Mouse (Mus musculus) liver, adult 2 months (tissue): ENCODE measurements around the gene Pdcd10. TPM values are rescaled to one million over a fixed set of nuclear protein-coding genes. Genes with fewer than 3 reads are reported as not detected.

ENCODE experiments used
- DNase-seq: peaks from one replicate; pipeline ENCODE4 v3.0.0-alpha.2; 2011; ENCODE audit warnings: low read depth, low spot score; ENCODE audit errors: extremely low read depth
- H3K27ac ChIP-seq: fragments of 200-500 bp; replicated peaks from 2 replicates; pipeline ENCODE4 v1.5.1; 2012; ENCODE audit warnings: low read depth, mild to moderate bottlenecking, control low read depth, inconsistent platforms, low read length; ENCODE audit not compliant: insufficient read depth
- H3K27me3 ChIP-seq: fragments of 200-500 bp; 2 replicates; pipeline ENCODE4 v1.6.1; 2012; ENCODE audit warnings: mild to moderate bottlenecking, moderate library complexity, low read length, inconsistent platforms; ENCODE audit not compliant: control insufficient read depth, insufficient read depth
- H3K36me3 ChIP-seq: fragments of 200-500 bp; 2 replicates; pipeline ENCODE4 v1.6.1; 2012; ENCODE audit warnings: low read length, inconsistent platforms; ENCODE audit not compliant: control insufficient read depth, insufficient read depth
- H3K4me1 ChIP-seq: fragments of 200-500 bp; 2 replicates; pipeline ENCODE4 v1.6.1; 2011; ENCODE audit warnings: low read length; ENCODE audit not compliant: control insufficient read depth, insufficient read depth
- H3K4me3 ChIP-seq: fragments of 200-500 bp; 2 replicates; pipeline ENCODE4 v1.5.1; 2011; ENCODE audit warnings: low read depth, mild to moderate bottlenecking, control low read depth, low read length, moderate library complexity; ENCODE audit not compliant: insufficient read depth
- H3K79me2 ChIP-seq: fragments of 200-500 bp; 2 replicates; pipeline ENCODE4 v1.6.1; 2012; ENCODE audit warnings: inconsistent platforms, mild to moderate bottlenecking, low read length, moderate library complexity; ENCODE audit not compliant: control insufficient read depth, insufficient read depth
- H3K9ac ChIP-seq: fragments of 200-500 bp; 2 replicates; pipeline ENCODE4 v1.6.1; 2012; ENCODE audit warnings: low read depth, mild to moderate bottlenecking, control low read depth, inconsistent platforms, low read length
- CTCF ChIP-seq: fragments of 200-500 bp; IDR thresholded peaks from 2 replicates; pipeline ENCODE4 v1.5.1; 2011; ENCODE audit warnings: low read depth, low read length, control low read depth
- POLR2A ChIP-seq: fragments of 200-500 bp; IDR thresholded peaks from 2 replicates; pipeline ENCODE4 v1.6.1; 2011; ENCODE audit warnings: low read length, control low read depth; ENCODE audit not compliant: insufficient read depth; ENCODE audit errors: extremely low read depth
- WGBS: fragments of 180-500 bp; shearing (Covaris S2); methylation state at CpG from one replicate; pipeline ENCODE4 v1.1.7; 2018; 5-methylcytosine and 5-hydroxymethylcytosine counted together
- polyA plus RNA-seq: library from polyadenylated mRNA; depleted of rRNA; stranded (reverse); fragments of >200 nt; gene quantifications from 2 replicates; pipeline ENCODE4 v1.2.3, GENCODE M21; 2012; rRNA removed
- total RNA-seq: library from RNA; depleted of rRNA; stranded (reverse); fragments of >200 nt; gene quantifications from 2 replicates; pipeline ENCODE4 v1.2.3, GENCODE M21; 2014; rRNA removed

Gene Pdcd10
- total RNA-seq (25.8 and 31.4 TPM in 2 replicates), polyA plus RNA-seq (1.5 and 2.8 TPM in 2 replicates)

DNA sequence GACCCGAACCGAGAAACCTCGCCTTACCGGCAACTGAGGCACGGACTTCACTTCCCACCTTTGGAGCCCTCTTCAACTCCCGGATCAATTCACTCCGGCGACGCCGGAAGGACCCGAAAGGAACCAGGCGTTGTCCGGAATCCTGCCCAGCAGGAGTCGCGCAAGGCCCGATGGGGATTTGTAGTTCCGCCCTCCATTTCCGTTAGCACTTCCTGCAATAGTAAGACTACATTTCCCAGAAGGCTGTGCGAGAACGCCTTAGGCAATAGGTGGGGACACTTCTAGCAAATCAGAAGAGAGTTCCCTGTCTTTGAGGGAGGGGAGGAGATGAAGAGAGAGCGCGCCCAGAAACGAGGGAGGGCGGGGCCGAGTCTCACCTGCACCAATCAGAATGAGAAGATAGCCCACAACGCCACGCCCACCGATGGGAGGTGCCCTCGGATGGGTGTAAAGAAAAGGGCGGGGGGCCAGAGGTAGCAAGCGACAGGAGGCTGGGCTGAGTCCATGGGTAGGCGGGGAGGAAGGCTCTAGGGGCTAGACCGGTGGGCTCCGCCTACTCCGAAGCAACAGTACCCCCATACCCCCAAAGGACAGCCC is at the start of gene Pdcd10:
Pdcd10 (minus strand) TSS at position 162 of the 597 bp plus-strand sequence.
- Histone ChIP-seq H3K79me2 (peaks cover 12% of the 10 kb centered on the region), H3K27ac (peak within 1 kb of the TSS; percentile 77), H3K36me3 (no peaks in the 10 kb centered on the region), H3K27me3 (no peaks in the 10 kb centered on the region), H3K9ac (peak within 1 kb of the TSS; percentile 91), H3K4me3 (peak within 1 kb of the TSS; percentile 89), H3K4me1 (peaks cover 4% of the 10 kb centered on the region)
- DNase-seq: peak; percentile 100
- TF ChIP-seq POLR2A (peak; percentile 41; the same call in 1 of the 2 replicates), CTCF (no peak)
- WGBS: under 1% methylated on average over 35 of the region's 35 CpGs

DNA sequence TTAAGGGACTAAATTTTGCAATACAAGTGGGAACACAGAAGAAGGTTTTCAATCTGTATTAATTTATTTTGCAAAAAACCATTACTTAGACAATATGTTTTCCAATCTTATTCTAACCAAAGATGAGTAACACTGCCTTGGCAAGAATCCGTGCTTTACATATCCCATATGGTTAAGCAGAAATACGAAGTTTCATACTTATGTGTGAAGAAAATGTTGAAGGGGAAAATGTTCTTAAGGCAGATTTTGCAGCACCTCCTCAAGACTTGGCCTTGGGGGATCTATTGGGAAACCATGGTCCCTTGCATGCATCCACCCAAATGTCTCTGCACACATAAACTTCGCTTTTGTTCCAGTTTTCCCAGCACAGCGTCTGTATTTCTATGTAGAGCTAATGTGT is 28.2 kb upstream of the Pdcd10 start:
- no peaks in the 10 kb centered on the region for H3K27me3 ChIP-seq
- no peak overlapping the region for H3K27ac ChIP-seq
- 85% methylated on average over 4 of the region's 4 CpGs for WGBS
- no peak for TF ChIP-seq CTCF
- no peak for TF ChIP-seq POLR2A
- no peaks in the 10 kb centered on the region for H3K36me3 ChIP-seq
- H3K9ac ChIP-seq: no peak overlapping the region
- H3K4me3 ChIP-seq: no peak overlapping the region
- no peaks in the 10 kb centered on the region for H3K79me2 ChIP-seq
- no peak for DNase-seq
- H3K4me1 ChIP-seq: peaks cover 2% of the 10 kb centered on the region; the same call in 1 of the 2 replicates

DNA sequence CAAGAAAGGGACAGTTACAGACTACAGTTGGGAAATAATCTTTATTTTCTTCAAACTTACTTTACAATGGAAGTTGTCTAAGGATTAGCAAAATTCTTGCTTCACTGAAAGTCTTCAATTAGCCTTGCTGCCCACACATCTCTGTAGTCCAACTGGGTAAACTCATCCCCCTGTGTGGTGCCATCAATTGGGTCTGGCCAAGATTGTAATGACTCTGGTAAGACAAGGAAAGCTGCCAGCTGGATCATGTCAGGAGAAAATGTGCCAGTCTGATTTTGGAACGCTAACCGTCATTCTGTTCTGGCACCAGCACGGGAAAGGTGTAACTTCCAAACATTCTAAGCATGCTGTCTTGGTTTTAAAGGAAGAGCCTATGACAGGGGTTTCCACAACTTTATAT is 26.6 kb upstream of the Pdcd10 start:
- no peak overlapping the region for H3K27ac ChIP-seq
- no peaks in the 10 kb centered on the region for H3K27me3 ChIP-seq
- DNase-seq: peak; percentile 53
- no peak overlapping the region for H3K4me3 ChIP-seq
- no peak overlapping the region for H3K9ac ChIP-seq
- H3K36me3 ChIP-seq: no peaks in the 10 kb centered on the region
- H3K79me2 ChIP-seq: no peaks in the 10 kb centered on the region
- 38% methylated on average over 3 of the region's 3 CpGs for WGBS
- peaks cover 2% of the 10 kb centered on the region; the same call in 1 of the 2 replicates for H3K4me1 ChIP-seq
- TF ChIP-seq CTCF: no peak
- TF ChIP-seq POLR2A: no peak

DNA sequence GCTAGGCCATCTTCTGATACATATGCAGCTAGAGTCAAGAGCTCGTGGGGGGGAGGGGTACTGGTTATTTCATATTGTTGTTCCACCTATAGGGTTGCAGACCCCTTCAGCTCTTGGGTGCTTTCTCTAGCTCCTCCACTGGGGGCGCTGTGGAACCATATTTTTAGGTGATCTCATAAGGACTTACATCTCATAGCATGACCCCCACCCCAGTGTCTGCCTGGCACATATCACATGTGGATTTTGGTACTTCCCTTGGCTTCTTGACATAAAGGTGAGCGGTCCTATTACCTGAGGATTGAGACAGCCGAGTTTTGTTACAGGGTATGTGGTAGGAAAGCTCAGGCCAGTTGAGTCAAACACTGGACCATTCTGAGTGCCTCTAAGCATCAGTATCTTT is 22.7 kb upstream of the Pdcd10 start:
- TF ChIP-seq POLR2A (no peak), CTCF (no peak)
- Histone ChIP-seq H3K27ac (no peak overlapping the region), H3K27me3 (no peaks in the 10 kb centered on the region), H3K36me3 (no peaks in the 10 kb centered on the region), H3K9ac (no peak overlapping the region), H3K4me1 (peaks cover 2% of the 10 kb centered on the region; the same call in 1 of the 2 replicates), H3K4me3 (no peak overlapping the region), H3K79me2 (no peaks in the 10 kb centered on the region)
- 57% methylated on average over 4 of the region's 4 CpGs for WGBS
- DNase-seq: no peak

DNA sequence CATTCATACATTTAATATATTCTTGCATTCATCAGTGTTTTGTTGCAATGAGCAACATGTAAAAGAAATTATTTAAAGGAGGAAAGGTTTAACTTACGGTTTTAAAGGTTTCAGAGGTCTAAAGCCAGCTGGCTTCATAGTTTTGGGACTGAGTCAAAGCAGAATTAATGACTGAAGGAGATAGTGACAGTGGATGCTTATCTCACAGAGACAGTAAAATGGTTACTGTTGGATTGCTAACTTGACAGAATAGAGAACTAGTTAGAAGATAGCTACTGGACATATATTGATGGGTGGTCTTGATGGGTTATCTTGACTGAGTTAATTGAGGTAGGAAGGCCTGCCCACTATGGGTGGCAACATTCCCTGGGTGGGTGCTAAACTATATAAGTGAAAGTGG is 18.9 kb upstream of the Pdcd10 start:
- WGBS: 84% methylated on average over 1 of the region's 1 CpGs
- Histone ChIP-seq H3K27me3 (no peaks in the 10 kb centered on the region), H3K36me3 (no peaks in the 10 kb centered on the region), H3K4me3 (no peak overlapping the region), H3K27ac (no peak overlapping the region), H3K4me1 (no peaks in the 10 kb centered on the region), H3K79me2 (no peaks in the 10 kb centered on the region), H3K9ac (no peak overlapping the region)
- TF ChIP-seq POLR2A (no peak), CTCF (no peak)
- no peak for DNase-seq

DNA sequence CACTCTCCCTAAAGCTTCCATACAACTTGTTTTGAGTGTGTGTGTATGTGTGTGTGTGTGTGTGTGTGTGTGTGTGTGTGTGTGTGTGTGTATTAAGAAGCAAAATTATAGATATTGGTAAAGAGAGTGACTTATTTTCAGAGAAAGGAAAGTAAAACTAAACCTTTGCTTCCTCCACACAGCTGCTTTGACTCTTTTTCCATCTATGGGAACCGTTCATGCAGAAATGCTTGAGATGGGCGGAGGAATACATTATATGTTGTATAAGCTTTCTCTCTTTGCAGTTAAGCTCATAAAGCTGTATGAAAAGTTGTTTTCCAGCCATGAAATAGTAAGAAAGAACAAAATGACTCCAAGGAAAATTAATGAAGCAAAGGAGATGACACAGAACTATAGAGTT is 17.4 kb upstream of the Pdcd10 start:
- no peak for TF ChIP-seq POLR2A
- no peak for TF ChIP-seq CTCF
- Histone ChIP-seq H3K4me1 (no peaks in the 10 kb centered on the region), H3K36me3 (no peaks in the 10 kb centered on the region), H3K79me2 (no peaks in the 10 kb centered on the region), H3K27me3 (no peaks in the 10 kb centered on the region), H3K9ac (no peak overlapping the region), H3K4me3 (no peak overlapping the region), H3K27ac (no peak overlapping the region)
- DNase-seq: no peak
- WGBS: 87% methylated on average over 2 of the region's 2 CpGs
